Mouse (Mus musculus): ENCODE results near the gene Olfr521. TPM values are rescaled to one million over a fixed set of nuclear protein-coding genes. Genes with fewer than 3 reads are reported as not detected.
"Not testable (repeated sequence)": the region's sequence is repeated elsewhere in the genome, so short reads cannot be mapped to it uniquely, and the experiment has no call there.

The Olfr521 gene
- polyA plus RNA-seq, 1 experiment from 2014 or later = not detected

DNA sequence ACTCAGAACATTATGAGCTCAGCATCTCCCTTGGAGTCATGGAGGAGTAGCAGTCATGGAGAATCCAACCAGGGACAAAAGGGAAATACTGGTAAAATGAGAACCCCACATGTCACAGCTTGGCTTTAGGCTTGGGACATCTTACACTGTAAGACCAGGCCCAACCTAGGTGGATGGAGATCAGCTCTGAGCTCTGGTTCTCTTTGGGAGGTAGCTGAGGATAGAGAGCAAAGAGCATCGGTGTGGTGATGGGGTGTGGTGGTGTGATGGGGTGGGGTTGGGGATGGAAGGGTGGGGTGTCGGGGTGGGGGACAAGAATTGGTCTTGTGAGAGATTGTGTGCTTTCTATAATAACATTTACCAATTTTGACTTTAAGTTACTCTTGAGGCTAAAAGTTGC lies 47.5 kb downstream of the Olfr521 start:
- WGBS = 68% methylated on average over 2 of the region's 2 CpGs
- Histone ChIP-seq H3K27ac (replicated peaks) (no peak overlapping the region), H3K27me3 (ENCODE audit: control insufficient read depth, insufficient read depth, low read length) (no peaks in the 10 kb centered on the region), H3K9me3 (ENCODE audit: control insufficient read depth, low read length) (no peaks in the 10 kb centered on the region), H3K4me1 (replicated peaks; ENCODE audit: control insufficient read depth, insufficient read depth) (no peaks in the 10 kb centered on the region), H3K9ac (ENCODE audit: low read length) (no peak overlapping the region), H3K4me3 (ENCODE audit: low read depth, low read length) (no peak overlapping the region), H3K4me2 (replicated peaks; ENCODE audit: low read depth) (no peak overlapping the region), H3K36me3 (ENCODE audit: control insufficient read depth, insufficient read depth, low read length) (peaks cover 9% of the 10 kb centered on the region)
- ATAC-seq (ENCODE audit: low FRiP score, low TSS enrichment) (no peak), DNase-seq (ENCODE audit: low spot score) (no peak)
- TF ChIP-seq EP300 (optimal IDR thresholded peaks at IDR 0.05) (no peak), CTCF (IDR thresholded peaks at IDR 0.05; ENCODE audit: low read depth) (no peak)

GRCm38 (mm10) chr7:99811661-99812060 lies 48.4 kb downstream of the Olfr521 start:
- ATAC-seq (ENCODE audit: low FRiP score, low TSS enrichment) (no peak), DNase-seq (ENCODE audit: low spot score) (no peak)
- H3K4me1 ChIP-seq (replicated peaks; ENCODE audit: control insufficient read depth, insufficient read depth) = no peaks in the 10 kb centered on the region
- WGBS = 65% methylated on average over 4 of the region's 4 CpGs
- no peak overlapping the region for H3K4me2 ChIP-seq (replicated peaks; ENCODE audit: low read depth)
- peaks cover 9% of the 10 kb centered on the region for H3K36me3 ChIP-seq (ENCODE audit: control insufficient read depth, insufficient read depth, low read length)
- H3K4me3 ChIP-seq (ENCODE audit: low read depth, low read length) = no peak overlapping the region
- H3K9me3 ChIP-seq (ENCODE audit: control insufficient read depth, low read length) = no peaks in the 10 kb centered on the region
- TF ChIP-seq CTCF (IDR thresholded peaks at IDR 0.05; ENCODE audit: low read depth) (no peak), EP300 (optimal IDR thresholded peaks at IDR 0.05) (no peak)
- H3K27me3 ChIP-seq (ENCODE audit: control insufficient read depth, insufficient read depth, low read length) = no peaks in the 10 kb centered on the region
- no peak overlapping the region for H3K9ac ChIP-seq (ENCODE audit: low read length)
- H3K27ac ChIP-seq (replicated peaks) = no peak overlapping the region

DNA sequence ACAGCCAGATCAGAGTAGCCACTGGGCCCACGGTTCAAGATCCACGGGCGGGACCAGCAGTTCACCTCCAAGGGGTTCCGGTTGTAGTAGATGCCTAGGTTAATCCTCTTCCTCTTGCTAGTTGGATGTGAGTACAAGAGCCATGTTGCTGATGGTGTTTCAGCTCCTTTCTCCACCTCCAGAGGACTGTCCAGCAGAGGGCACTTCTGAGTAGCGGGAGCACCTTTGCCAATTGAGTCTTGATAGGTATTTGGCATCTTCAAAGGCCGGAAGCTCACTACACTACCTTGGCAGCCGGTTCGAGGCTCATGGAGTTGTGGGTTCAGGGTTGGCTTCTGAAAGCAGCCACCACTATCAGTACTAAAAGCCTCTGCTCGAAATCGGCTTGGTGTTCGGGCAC lies 50.1 kb downstream of the Olfr521 start:
- Histone ChIP-seq H3K27me3 (ENCODE audit: control insufficient read depth, insufficient read depth, low read length) (no peaks in the 10 kb centered on the region), H3K27ac (replicated peaks) (no peak overlapping the region), H3K4me1 (replicated peaks; ENCODE audit: control insufficient read depth, insufficient read depth) (no peaks in the 10 kb centered on the region), H3K4me3 (ENCODE audit: low read depth, low read length) (no peak overlapping the region), H3K4me2 (replicated peaks; ENCODE audit: low read depth) (no peak overlapping the region), H3K36me3 (ENCODE audit: control insufficient read depth, insufficient read depth, low read length) (peaks cover 9% of the 10 kb centered on the region), H3K9me3 (ENCODE audit: control insufficient read depth, low read length) (no peaks in the 10 kb centered on the region), H3K9ac (ENCODE audit: low read length) (no peak overlapping the region)
- peak; percentile 75 for TF ChIP-seq CTCF (IDR thresholded peaks at IDR 0.05; ENCODE audit: low read depth)
- TF ChIP-seq EP300 (optimal IDR thresholded peaks at IDR 0.05) = no peak
- 90% methylated on average over 11 of the region's 11 CpGs for WGBS
- DNase-seq (ENCODE audit: low spot score) (peak; percentile 61), ATAC-seq (ENCODE audit: low FRiP score, low TSS enrichment) (no peak)

DNA sequence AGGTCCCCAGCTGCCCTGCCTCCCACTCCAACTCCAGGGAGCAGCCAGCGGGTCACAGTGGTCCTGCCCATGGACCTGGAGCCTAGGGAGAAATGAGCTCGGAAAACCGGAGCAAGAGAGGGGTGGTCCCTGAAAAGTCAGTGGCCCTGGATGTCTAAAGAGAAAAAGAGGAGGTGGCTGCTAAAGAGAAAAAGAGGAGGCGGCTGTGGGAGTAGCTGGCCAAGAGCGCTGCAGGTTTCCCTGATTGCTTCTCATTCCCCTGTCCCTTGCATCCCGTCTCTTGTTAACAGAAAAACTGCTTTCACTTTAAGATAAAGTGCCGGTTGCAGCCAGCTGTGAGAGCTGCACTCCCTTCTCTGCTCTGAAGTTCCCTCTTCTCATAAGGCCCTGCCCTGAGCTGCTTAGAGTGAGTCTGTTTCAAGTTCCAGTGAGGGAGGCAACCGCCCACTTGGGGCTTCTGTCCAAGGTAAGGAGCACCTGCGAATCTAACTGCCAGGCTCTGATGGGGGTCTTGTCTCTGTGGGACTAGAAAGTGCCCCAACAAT lies 54.9 kb downstream of the Olfr521 start:
- H3K27ac ChIP-seq (replicated peaks); H3K27me3 ChIP-seq (ENCODE audit: control insufficient read depth, insufficient read depth, low read length); ATAC-seq (ENCODE audit: low FRiP score, low TSS enrichment); H3K4me2 ChIP-seq (replicated peaks; ENCODE audit: low read depth); H3K9ac ChIP-seq (ENCODE audit: low read length); H3K4me1 ChIP-seq (replicated peaks; ENCODE audit: control insufficient read depth, insufficient read depth); H3K36me3 ChIP-seq (ENCODE audit: control insufficient read depth, insufficient read depth, low read length); H3K4me3 ChIP-seq (ENCODE audit: low read depth, low read length); H3K9me3 ChIP-seq (ENCODE audit: control insufficient read depth, low read length); DNase-seq (ENCODE audit: low spot score): not testable (repeated sequence)
- 43% methylated on average over 9 of the region's 9 CpGs for WGBS

Other genes starting within 250 kb of the Olfr521 start
- gene Arrb1, start 228.0 kb upstream of the Olfr521 start, polyA plus RNA-seq (2015; fragmentation: Nextera tagmentation; extraction: Ambion mirVana) = 3.6 and 4.4 TPM in 2 replicates
- gene Tpbgl, start 136.4 kb upstream of the Olfr521 start, polyA plus RNA-seq (2015; fragmentation: Nextera tagmentation; extraction: Ambion mirVana) = 1.5 and 1.7 TPM in 2 replicates
- gene Slco2b1, start 52.2 kb upstream of the Olfr521 start, polyA plus RNA-seq (2015; fragmentation: Nextera tagmentation; extraction: Ambion mirVana) = 2.1 and 2.2 TPM in 2 replicates
- gene Olfr520, start 33.2 kb upstream of the Olfr521 start, polyA plus RNA-seq (2015; fragmentation: Nextera tagmentation; extraction: Ambion mirVana) = 0.11 TPM in 1 of 2 replicates, not detected in the other
- 4.0 and 4.4 TPM in 2 replicates for gene Neu3, start 64.9 kb downstream of the Olfr521 start, polyA plus RNA-seq (2015; fragmentation: Nextera tagmentation; extraction: Ambion mirVana)
- 0.08 and 0.27 TPM in 2 replicates for gene Xrra1, start 95.6 kb downstream of the Olfr521 start, polyA plus RNA-seq (2015; fragmentation: Nextera tagmentation; extraction: Ambion mirVana)
- gene Spcs2, start 100.0 kb downstream of the Olfr521 start, polyA plus RNA-seq (2015; fragmentation: Nextera tagmentation; extraction: Ambion mirVana) = 289 and 308 TPM in 2 replicates
- 1.8 and 2.0 TPM in 2 replicates for gene Rnf169, start 216.9 kb downstream of the Olfr521 start, polyA plus RNA-seq (2015; fragmentation: Nextera tagmentation; extraction: Ambion mirVana)
- 0.44 and 2.0 TPM in 2 replicates for gene Chrdl2, start 242.7 kb downstream of the Olfr521 start, polyA plus RNA-seq (2015; fragmentation: Nextera tagmentation; extraction: Ambion mirVana)